Mouse (Mus musculus) inflammation-experienced regulatory T-cells, adult 6 months (primary cell): ENCODE measurements around the gene Sipa1l1. TPM values are rescaled to one million over a fixed set of nuclear protein-coding genes. Genes with fewer than 3 reads are reported as not detected.

Source experiments
- ATAC-seq: one replicate; pipeline ENCODE4 v1.8.0; 2017
- polyA plus RNA-seq, 3 experiments: library from polyadenylated mRNA; unstranded; fragments of 100-300 nt; shearing (Covaris generic); gene quantifications; one replicate each; pipeline ENCODE4 v1.2.1; 2017

Gene Sipa1l1
- polyA plus RNA-seq = 10 to 100 TPM; 24.7 to 30.0 (median 28.7) TPM

DNA sequence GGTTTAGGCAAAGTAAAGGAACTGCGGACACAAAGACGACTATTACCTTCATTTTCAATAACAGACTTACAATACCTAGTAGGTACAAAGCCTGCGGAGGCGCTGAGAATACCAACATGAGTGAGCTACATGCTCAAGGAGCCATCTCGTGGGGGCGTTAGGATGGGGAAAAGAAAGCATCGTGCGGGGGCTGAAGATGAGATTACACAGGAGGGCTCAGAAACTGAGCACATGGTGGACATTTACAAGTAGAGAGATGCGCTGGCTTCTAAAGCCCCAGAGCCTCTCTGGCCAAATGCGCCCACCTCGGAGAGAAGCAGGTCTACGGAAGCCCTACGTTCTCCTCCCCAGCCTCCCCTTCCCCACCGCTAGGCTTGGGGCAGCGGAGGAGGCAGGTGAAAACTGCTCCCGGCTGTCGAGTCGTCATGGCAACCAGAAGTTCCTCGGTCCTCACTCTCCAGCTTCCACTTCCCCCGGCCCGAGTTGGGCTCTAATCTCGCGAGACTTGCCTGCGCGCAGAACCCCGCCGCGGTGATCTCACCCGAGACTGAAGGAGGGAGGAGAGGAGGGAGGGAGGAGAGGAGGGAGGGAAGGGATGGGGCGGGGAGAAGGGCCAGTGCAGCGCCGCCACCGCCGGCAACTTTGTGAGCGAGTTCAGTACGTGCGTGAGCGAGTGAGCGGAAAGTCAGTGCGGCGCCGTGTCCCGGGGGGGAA is at the start of gene Sipa1l1:
Sipa1l1 (plus strand) TSS at position 501 of the 714 bp plus-strand sequence.
- peak; percentile 75 for ATAC-seq

GRCm38 (mm10) chr12:82121947-82122346 is 47.2 kb upstream of the Sipa1l1 start:
- ATAC-seq = no peak

GRCm38 (mm10) chr12:82122450-82123249 is 46.5 kb upstream of the Sipa1l1 start:
- no peak for ATAC-seq

GRCm38 (mm10) chr12:82126796-82127195 is 42.3 kb upstream of the Sipa1l1 start:
- no peak for ATAC-seq

GRCm38 (mm10) chr12:82139234-82140166 is 29.6 kb upstream of the Sipa1l1 start:
- ATAC-seq = no peak

DNA sequence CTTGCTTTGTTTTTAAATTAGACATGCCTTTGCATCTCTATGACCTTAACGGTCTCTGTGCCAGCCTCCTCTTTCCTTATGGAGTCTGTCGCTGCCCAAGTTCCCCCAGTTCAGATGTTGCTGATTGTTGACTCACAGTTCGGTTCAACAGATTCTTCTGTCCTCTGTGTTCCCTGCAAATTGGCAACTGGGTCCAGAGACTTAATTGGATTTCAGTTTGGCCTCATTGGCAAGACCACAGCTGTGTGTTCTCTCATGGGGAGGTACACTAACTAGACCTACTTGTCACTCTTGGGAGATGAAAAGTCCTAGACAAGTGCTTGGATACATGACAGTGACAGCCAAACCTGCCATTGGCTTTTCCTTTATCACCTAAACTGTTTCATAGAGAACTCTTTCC is 25.7 kb upstream of the Sipa1l1 start:
- ATAC-seq = no peak

GRCm38 (mm10) chr12:82145173-82145572 is 23.9 kb upstream of the Sipa1l1 start:
- ATAC-seq = no peak

GRCm38 (mm10) chr12:82147021-82147693 is 22.0 kb upstream of the Sipa1l1 start:
- no peak for ATAC-seq

DNA sequence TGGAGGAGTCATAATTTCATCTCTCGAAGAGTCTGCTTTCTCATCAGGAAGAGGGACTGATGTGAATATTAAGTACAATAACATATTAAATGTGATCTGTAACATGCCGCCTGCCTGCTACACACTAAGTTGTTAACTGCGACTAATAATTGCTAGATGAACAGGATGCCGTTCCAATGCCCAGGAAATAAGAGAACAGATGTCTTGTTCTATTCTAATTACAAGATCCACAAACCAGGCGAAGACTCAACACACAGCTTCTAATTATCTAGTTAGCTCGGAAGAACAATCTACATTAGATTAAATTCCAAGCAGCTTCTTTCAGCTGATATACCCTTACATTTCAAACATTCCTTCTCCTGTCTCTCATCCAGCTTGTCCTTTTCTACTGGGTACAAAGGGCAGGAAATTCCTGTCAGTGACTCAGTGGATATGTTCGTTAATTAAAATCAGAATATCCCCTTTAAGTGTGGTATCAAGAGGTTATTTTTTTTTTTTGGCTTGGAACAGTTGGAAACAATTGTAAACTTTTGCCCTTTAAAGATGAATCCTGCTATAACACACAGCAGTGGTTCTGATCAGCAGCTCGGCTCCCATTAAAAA is 20.7 kb upstream of the Sipa1l1 start:
- no peak for ATAC-seq

- ATAC-seq = no peak
These were observed 18.1 kb upstream of the Sipa1l1 start for GRCm38 (mm10) chr12:82151019-82151418.

GRCm38 (mm10) chr12:82154527-82154926 is 14.6 kb upstream of the Sipa1l1 start:
- ATAC-seq = no peak

GRCm38 (mm10) chr12:82158516-82158915 is 10.6 kb upstream of the Sipa1l1 start:
- ATAC-seq = no peak

GRCm38 (mm10) chr12:82159372-82159771 is 9.7 kb upstream of the Sipa1l1 start:
- no peak for ATAC-seq

DNA sequence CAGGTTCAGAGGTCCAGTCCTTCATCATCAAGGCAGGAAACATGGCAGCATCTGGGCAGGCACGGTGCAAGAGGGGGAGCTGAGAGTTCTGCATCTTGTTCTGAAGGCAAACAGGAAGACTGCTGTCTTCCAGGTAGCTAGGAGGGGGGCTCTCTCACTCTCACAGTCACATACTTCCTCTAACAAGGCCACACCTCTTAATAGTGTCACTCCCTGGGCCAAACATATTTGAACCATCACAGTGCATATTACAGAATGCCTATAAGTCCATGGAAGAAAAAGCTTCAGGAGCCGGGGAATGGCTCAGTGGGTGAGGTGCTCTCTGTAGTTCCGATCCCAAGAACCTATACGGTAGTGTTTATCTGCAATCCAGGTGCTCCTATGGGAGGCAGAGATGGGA is 3.5 kb upstream of the Sipa1l1 start:
- peak; percentile 44 for ATAC-seq

- peak; percentile 53 for ATAC-seq
These were observed 3.0 kb upstream of the Sipa1l1 start for GRCm38 (mm10) chr12:82166101-82166571.

- peak; percentile 32 for ATAC-seq
These were observed 681 bp downstream of the Sipa1l1 start for GRCm38 (mm10) chr12:82169571-82170431.

GRCm38 (mm10) chr12:82170461-82171279 is 1.6 kb downstream of the Sipa1l1 start:
- ATAC-seq = peak; percentile 13

DNA sequence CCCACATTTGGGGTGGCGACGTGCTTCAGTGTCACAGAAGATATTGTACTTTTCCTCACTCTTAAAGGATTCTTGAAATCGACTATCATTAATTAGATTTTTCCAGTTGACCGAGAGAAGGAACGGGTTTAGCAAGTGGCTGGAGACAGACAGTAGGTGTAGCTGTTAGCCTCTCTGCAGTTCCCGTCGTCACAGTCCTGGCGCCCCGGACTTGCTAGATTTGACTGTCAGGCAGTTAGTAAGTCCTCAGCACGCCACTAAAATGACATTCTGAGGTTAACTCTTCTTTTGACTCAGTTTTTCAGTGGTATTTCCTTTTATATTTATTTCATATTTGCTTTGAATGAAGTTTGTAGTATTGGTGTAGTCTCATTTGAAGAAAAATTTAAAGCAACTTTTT is 2.5 kb downstream of the Sipa1l1 start:
- ATAC-seq = no peak

GRCm38 (mm10) chr12:82173623-82174022 is 4.5 kb downstream of the Sipa1l1 start:
- ATAC-seq = no peak

DNA sequence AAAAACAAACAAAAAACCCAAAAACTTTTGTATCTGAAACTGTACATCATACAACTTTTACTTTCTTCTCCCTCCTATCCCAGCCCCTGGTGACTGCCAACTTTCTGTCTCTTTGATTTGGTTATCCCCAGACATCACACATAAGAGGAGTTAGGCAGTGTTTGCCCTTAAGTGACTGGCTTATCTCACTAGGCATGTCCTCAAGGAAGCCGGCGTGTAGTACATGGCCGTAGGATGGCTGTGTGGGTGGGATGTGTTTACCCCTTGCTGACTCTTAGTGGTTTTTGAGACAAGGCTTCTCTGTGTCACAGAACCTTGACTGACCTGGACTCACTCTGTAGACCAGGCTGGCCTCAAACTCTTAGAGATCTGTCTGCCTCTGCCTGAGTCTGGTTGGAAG is 6.6 kb downstream of the Sipa1l1 start:
- ATAC-seq = no peak
